Comparison of ENCODE assay signal across 8 mouse cellular contexts in the genomic region with DNA sequence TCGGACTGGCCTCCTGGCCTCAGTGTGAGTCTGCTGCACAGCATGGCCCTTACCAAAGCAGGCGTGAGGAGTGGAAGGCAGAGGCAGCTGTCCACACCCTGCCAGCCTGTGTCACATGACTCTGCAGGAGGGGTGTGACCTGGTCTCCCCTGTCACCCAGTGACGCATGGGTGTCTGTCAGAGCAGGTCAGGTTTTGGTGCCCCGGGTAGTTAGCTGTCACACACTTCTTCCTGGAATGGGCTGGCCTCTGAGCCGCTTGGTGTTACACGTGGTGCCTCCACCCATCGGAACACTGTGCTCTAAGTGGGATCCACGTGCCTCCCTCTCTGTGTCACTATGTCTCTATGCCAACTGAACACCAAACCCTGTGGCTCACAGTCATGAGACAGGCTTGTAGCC. TPM values are rescaled to one million over a fixed set of nuclear protein-coding genes. Genes with fewer than 3 reads are reported as not detected.
DNase-seq lines count a peak whose midpoint lies in the region; ATAC-seq and TF ChIP-seq lines count a peak whose summit lies in the region.

No protein-coding gene starts in this region.

- H3K9ac ChIP-seq in hindbrain, embryonic 11.5 days (ENCODE audit: low read depth, low read length): 0 out of 2 replicates have a peak overlapping the region, but pooled peaks have one; percentile 8
- H3K9ac ChIP-seq in hindbrain, embryonic 16.5 days (ENCODE audit: low read depth, low read length): no peak overlapping the region
- no peak overlapping the region; the same call in 1 of the 2 replicates for H3K9ac ChIP-seq in heart, embryonic 13.5 days
- H3K9ac ChIP-seq in liver, postnatal 0 days (replicated peaks): no peak overlapping the region
- no peak overlapping the region for H3K9ac ChIP-seq in forebrain, postnatal 0 days
- no peak overlapping the region for H3K9ac ChIP-seq in midbrain, embryonic 11.5 days (ENCODE audit: low read length)

- no peaks in the 10 kb centered on the region for H3K27me3 ChIP-seq in hindbrain, embryonic 11.5 days (ENCODE audit: control insufficient read depth, insufficient read depth, low read length)
- H3K27me3 ChIP-seq in hindbrain, embryonic 16.5 days (replicated peaks; ENCODE audit: control insufficient read depth, insufficient read depth, low read length): no peaks in the 10 kb centered on the region
- H3K27me3 ChIP-seq in heart, embryonic 13.5 days (replicated peaks): no peaks in the 10 kb centered on the region
- no peaks in the 10 kb centered on the region for H3K27me3 ChIP-seq in liver, postnatal 0 days (ENCODE audit: insufficient read depth, low read length)
- H3K27me3 ChIP-seq in forebrain, postnatal 0 days (ENCODE audit: insufficient read depth, low read length): no peaks in the 10 kb centered on the region
- H3K27me3 ChIP-seq in midbrain, embryonic 11.5 days (ENCODE audit: control insufficient read depth, insufficient read depth, low read length): no peaks in the 10 kb centered on the region

- H3K4me1 ChIP-seq in hindbrain, embryonic 11.5 days (replicated peaks; ENCODE audit: control insufficient read depth, insufficient read depth, low read length): peaks cover 9% of the 10 kb centered on the region
- H3K4me1 ChIP-seq in hindbrain, embryonic 16.5 days (ENCODE audit: control insufficient read depth, insufficient read depth, low read depth, low read length): peaks cover 27% of the 10 kb centered on the region
- peaks cover 55% of the 10 kb centered on the region for H3K4me1 ChIP-seq in heart, embryonic 13.5 days
- peaks cover 46% of the 10 kb centered on the region for H3K4me1 ChIP-seq in liver, postnatal 0 days (ENCODE audit: insufficient read depth)
- H3K4me1 ChIP-seq in forebrain, postnatal 0 days (ENCODE audit: insufficient read depth): no peaks in the 10 kb centered on the region
- H3K4me1 ChIP-seq in midbrain, embryonic 11.5 days (ENCODE audit: control insufficient read depth, insufficient read depth, low read length): peaks cover 18% of the 10 kb centered on the region

- no peak overlapping the region for H3K27ac ChIP-seq in hindbrain, embryonic 11.5 days (ENCODE audit: low read depth, low read length)
- no peak overlapping the region for H3K27ac ChIP-seq in hindbrain, embryonic 16.5 days (ENCODE audit: low read depth, low read length)
- H3K27ac ChIP-seq in heart, embryonic 13.5 days (replicated peaks): 0 out of 2 replicates have a peak overlapping the region, but pooled peaks have one; percentile 8
- peak overlapping the region; percentile 70 for H3K27ac ChIP-seq in liver, postnatal 0 days (ENCODE audit: low read depth)
- no peak overlapping the region for H3K27ac ChIP-seq in forebrain, postnatal 0 days (ENCODE audit: low read depth, low read length)
- no peak overlapping the region for H3K27ac ChIP-seq in midbrain, embryonic 11.5 days (ENCODE audit: low read depth, low read length)

- ATAC-seq in hindbrain, embryonic 11.5 days (ENCODE audit: low FRiP score): no peak
- no peak for ATAC-seq in hindbrain, embryonic 16.5 days
- peak; percentile 62 for ATAC-seq in heart, embryonic 13.5 days (ENCODE audit: extremely low read depth, insufficient number of reproducible peaks, low FRiP score, low TSS enrichment)
- ATAC-seq in liver, postnatal 0 days: peak; percentile 97
- ATAC-seq in forebrain, postnatal 0 days: no peak
- ATAC-seq in midbrain, embryonic 11.5 days (ENCODE audit: low FRiP score): no peak

- no peaks in the 10 kb centered on the region for H3K9me3 ChIP-seq in hindbrain, embryonic 11.5 days (ENCODE audit: control insufficient read depth, low read length)
- no peaks in the 10 kb centered on the region for H3K9me3 ChIP-seq in hindbrain, embryonic 16.5 days (ENCODE audit: control insufficient read depth, low read length)
- no peaks in the 10 kb centered on the region for H3K9me3 ChIP-seq in heart, embryonic 13.5 days
- no peaks in the 10 kb centered on the region for H3K9me3 ChIP-seq in liver, postnatal 0 days (ENCODE audit: low read length)
- no peaks in the 10 kb centered on the region for H3K9me3 ChIP-seq in forebrain, postnatal 0 days (ENCODE audit: low read length)
- H3K9me3 ChIP-seq in midbrain, embryonic 11.5 days (ENCODE audit: control insufficient read depth, low read length): no peaks in the 10 kb centered on the region

- no peak overlapping the region for H3K4me2 ChIP-seq in hindbrain, embryonic 11.5 days (replicated peaks; ENCODE audit: low read depth, low read length)
- no peak overlapping the region for H3K4me2 ChIP-seq in hindbrain, embryonic 16.5 days (ENCODE audit: low read length)
- no peak overlapping the region for H3K4me2 ChIP-seq in heart, embryonic 13.5 days
- H3K4me2 ChIP-seq in liver, postnatal 0 days (ENCODE audit: low read depth, low read length): no peak overlapping the region
- no peak overlapping the region for H3K4me2 ChIP-seq in forebrain, postnatal 0 days (ENCODE audit: low read depth)
- no peak overlapping the region for H3K4me2 ChIP-seq in midbrain, embryonic 11.5 days

- no peaks in the 10 kb centered on the region for H3K36me3 ChIP-seq in hindbrain, embryonic 11.5 days (ENCODE audit: control insufficient read depth, insufficient read depth, low read length)
- no peaks in the 10 kb centered on the region for H3K36me3 ChIP-seq in hindbrain, embryonic 16.5 days (ENCODE audit: control insufficient read depth, insufficient read depth, low read length)
- peaks cover 3% of the 10 kb centered on the region; the same call in 1 of the 2 replicates for H3K36me3 ChIP-seq in heart, embryonic 13.5 days
- no peaks in the 10 kb centered on the region; the same call in 1 of the 2 replicates for H3K36me3 ChIP-seq in liver, postnatal 0 days (replicated peaks; ENCODE audit: insufficient read depth, low read length)
- no peaks in the 10 kb centered on the region for H3K36me3 ChIP-seq in forebrain, postnatal 0 days (ENCODE audit: insufficient read depth)
- H3K36me3 ChIP-seq in midbrain, embryonic 11.5 days (ENCODE audit: control insufficient read depth, insufficient read depth, low read length): no peaks in the 10 kb centered on the region

- no peak for TF ChIP-seq CTCF in liver, postnatal 0 days (IDR thresholded peaks at IDR 0.05; ENCODE audit: low read depth)
- TF ChIP-seq CTCF in forebrain, postnatal 0 days (IDR thresholded peaks at IDR 0.05; ENCODE audit: low read depth): no peak

- no peak for DNase-seq in hindbrain, embryonic 11.5 days (ENCODE audit: low spot score)
- DNase-seq in T-cell, adult 2 months (ENCODE audit: low spot score): peak; percentile 81
- peak; percentile 70 for DNase-seq in liver, postnatal 0 days
- DNase-seq in thymus, postnatal 14 days: no peak
- no peak for DNase-seq in forebrain, postnatal 0 days
- DNase-seq in midbrain, embryonic 11.5 days (ENCODE audit: low spot score, missing footprints): no peak

- peak; percentile 59; the same call in 1 of the 2 replicates for TF ChIP-seq EP300 in liver, postnatal 0 days (IDR thresholded peaks at IDR 0.05; ENCODE audit: low read depth)

- 78% methylated on average over 8 of the region's 8 CpGs for WGBS in hindbrain, embryonic 11.5 days
- WGBS in hindbrain, embryonic 16.5 days: 80% methylated on average over 8 of the region's 8 CpGs
- 49% methylated on average over 8 of the region's 8 CpGs for WGBS in heart, embryonic 13.5 days
- WGBS in liver, postnatal 0 days (ENCODE audit: insufficient replicate concordance): 56% methylated on average over 8 of the region's 8 CpGs
- WGBS in forebrain, postnatal 0 days: 83% methylated on average over 8 of the region's 8 CpGs
- 82% methylated on average over 8 of the region's 8 CpGs for WGBS in midbrain, embryonic 11.5 days

- H3K4me3 ChIP-seq in hindbrain, embryonic 11.5 days (ENCODE audit: low read depth, low read length): no peak overlapping the region
- H3K4me3 ChIP-seq in hindbrain, embryonic 16.5 days (ENCODE audit: low read length): no peak overlapping the region
- no peak overlapping the region for H3K4me3 ChIP-seq in heart, embryonic 13.5 days
- H3K4me3 ChIP-seq in liver, postnatal 0 days (ENCODE audit: low read depth, low read length): no peak overlapping the region
- H3K4me3 ChIP-seq in forebrain, postnatal 0 days (ENCODE audit: low read depth, low read length): no peak overlapping the region
- no peak overlapping the region for H3K4me3 ChIP-seq in midbrain, embryonic 11.5 days (ENCODE audit: low read depth, low read length)

RNA-seq across cellular contexts. Expression of gene Galnt2, which starts 34.6 kb away (rescaled TPM):
- polyA plus RNA-seq in hindbrain, embryonic 11.5 days (2014; fragmentation: Nextera tagmentation; extraction: Ambion mirVana): 47.0 and 53.5 TPM in 2 replicates
- 33.8 and 40.2 TPM in 2 replicates for polyA plus RNA-seq in hindbrain, embryonic 16.5 days (2015; fragmentation: Nextera tagmentation; extraction: Ambion mirVana)
- 42.8 and 47.2 TPM in 2 replicates for polyA plus RNA-seq in heart, embryonic 13.5 days (2015; fragmentation: Nextera tagmentation; extraction: Ambion mirVana)
- polyA plus RNA-seq in liver, postnatal 0 days (2015; fragmentation: Nextera tagmentation; extraction: Ambion mirVana): 23.3 and 23.5 TPM in 2 replicates
- 55.4 and 55.5 TPM in 2 replicates for total RNA-seq in forebrain, postnatal 0 days (2014; rRNA removed)
- polyA plus RNA-seq in forebrain, postnatal 0 days (2015; fragmentation: Nextera tagmentation; extraction: Ambion mirVana): 58.2 and 63.1 TPM in 2 replicates
- polyA plus RNA-seq in midbrain, embryonic 11.5 days (2014; fragmentation: Nextera tagmentation; extraction: Ambion mirVana): 66.9 and 76.6 TPM in 2 replicates

Comparison
In these comparisons a context has a peak if more than half of its experiments do, and no peak if none do; other contexts are left out.
1. ATAC-seq: peak in heart, embryonic 13.5 days (single experiment) and liver, postnatal 0 days (single experiment); none in hindbrain, embryonic 11.5 days (single experiment), hindbrain, embryonic 16.5 days (single experiment), forebrain, postnatal 0 days (single experiment) and midbrain, embryonic 11.5 days (single experiment).
2. DNase-seq: peak in T-cell, adult 2 months (single experiment) and liver, postnatal 0 days (single experiment); none in hindbrain, embryonic 11.5 days (single experiment), thymus, postnatal 14 days (single experiment), forebrain, postnatal 0 days (single experiment) and midbrain, embryonic 11.5 days (single experiment).
3. H3K27ac ChIP-seq: peak in heart, embryonic 13.5 days (single experiment) and liver, postnatal 0 days (single experiment); none in hindbrain, embryonic 11.5 days (single experiment), hindbrain, embryonic 16.5 days (single experiment), forebrain, postnatal 0 days (single experiment) and midbrain, embryonic 11.5 days (single experiment).